Mouse (Mus musculus): ENCODE measurements around the gene Aldh3a2.

DNA sequence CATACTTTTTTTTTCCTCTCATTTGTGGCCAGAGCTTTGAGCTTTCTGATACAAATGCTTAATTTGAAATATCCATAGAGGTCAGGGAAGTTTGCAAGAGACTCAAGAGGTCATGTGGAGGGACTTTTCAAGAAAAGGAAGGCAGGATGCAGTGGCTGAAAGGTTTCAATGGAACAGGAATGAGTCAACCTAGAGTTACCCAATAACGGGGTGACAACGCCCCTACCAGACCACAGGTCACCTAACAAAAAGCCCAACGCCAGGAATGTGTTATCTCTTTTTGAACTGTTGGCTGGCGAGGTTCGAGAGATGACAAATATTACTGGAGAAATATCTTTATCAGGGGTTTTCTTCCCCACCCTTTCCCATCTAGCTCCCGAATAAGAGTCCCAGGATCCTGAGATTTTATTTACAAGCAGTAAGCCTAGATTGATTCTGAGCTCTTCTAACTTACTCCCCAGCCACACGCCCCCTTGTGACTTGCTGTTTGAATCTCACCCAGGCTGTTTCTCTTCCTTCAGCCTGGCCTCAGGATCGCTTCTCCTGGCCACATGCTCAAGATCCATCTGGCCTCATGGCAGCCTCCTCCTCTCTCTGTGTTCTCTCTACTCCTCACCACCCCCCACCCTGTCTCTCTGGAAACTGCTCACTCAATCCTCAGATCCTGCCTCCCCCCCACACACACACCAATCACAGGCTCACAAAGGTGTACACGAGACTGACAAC, 46.9 kb downstream of the Aldh3a2 start:
- peak; percentile 16; the same call in 1 of the 2 replicates for TF ChIP-seq CTCF (IDR thresholded peaks at IDR 0.05; ENCODE audit: borderline replicate concordance, extremely low read depth, insufficient read depth, insufficient read length)
- no peak for TF ChIP-seq POLR2A (IDR thresholded peaks at IDR 0.05; ENCODE audit: borderline replicate concordance, extremely low read depth, insufficient read depth, insufficient read length, poor library complexity, severe bottlenecking)

Measured in brain, embryonic 14.5 days (tissue).